Mouse (Mus musculus): ENCODE data around the gene Ankrd34b. TPM values are rescaled to one million over a fixed set of nuclear protein-coding genes. Genes with fewer than 3 reads are reported as not detected.

Ankrd34b gene
- total RNA-seq (2014; rRNA removed) (5.9 and 9.1 TPM in 2 replicates), polyA plus RNA-seq (2015; fragmentation: Nextera tagmentation; extraction: Ambion mirVana) (5.0 and 5.8 TPM in 2 replicates)

DNA sequence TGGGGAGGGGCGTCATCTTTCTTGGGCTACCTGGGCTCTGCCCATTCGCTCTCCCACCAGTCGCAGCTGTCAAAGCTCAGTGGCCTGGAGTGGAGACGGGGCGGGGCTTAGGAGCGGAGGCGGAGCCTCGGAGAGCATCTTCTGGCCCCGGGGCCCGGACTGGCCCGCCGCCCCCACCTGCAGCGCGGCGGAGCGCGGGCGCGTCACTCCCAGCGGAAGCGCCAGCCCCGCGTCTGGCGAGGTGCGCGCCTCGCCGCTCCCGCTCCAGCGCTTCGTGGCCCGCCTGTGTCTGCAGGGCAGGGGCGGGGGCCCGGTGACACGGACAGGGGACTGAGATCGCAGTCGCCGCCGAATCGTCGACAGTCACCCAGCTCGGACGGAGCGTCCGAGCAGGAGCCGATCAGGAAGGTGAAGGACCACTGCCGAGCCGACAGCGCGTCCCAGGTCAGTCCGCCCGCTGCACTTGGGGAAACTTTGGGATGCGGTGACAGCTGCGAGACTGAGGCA lies at the start of gene Ankrd34b:
TSS of gene Ankrd34b (plus strand) at position 139 of the 507 bp plus-strand sequence.
- Histone ChIP-seq H3K4me1 (ENCODE audit: insufficient read depth, low read length) (0 out of 2 replicates have a peak, but pooled peaks cover 4% of the 10 kb centered on the region), H3K27me3 (ENCODE audit: insufficient read depth, low read length) (peaks cover 4% of the 10 kb centered on the region; the same call in 1 of the 2 replicates), H3K4me3 (ENCODE audit: low read length) (peak within 1 kb of the TSS; percentile 66), H3K27ac (peak within 1 kb of the TSS; percentile 20; the same call in 1 of the 2 replicates), H3K9me3 (ENCODE audit: low read length) (no peaks in the 10 kb centered on the region), H3K9ac (replicated peaks; ENCODE audit: low read length) (peak within 1 kb of the TSS; percentile 65), H3K36me3 (ENCODE audit: insufficient read depth, low read length) (no peaks in the 10 kb centered on the region), H3K4me2 (ENCODE audit: low read depth, low read length) (peak within 1 kb of the TSS; percentile 90)
- DNase-seq (ENCODE audit: low spot score) (peak; percentile 78), ATAC-seq (peak; percentile 86)
- no peak for TF ChIP-seq CTCF (IDR thresholded peaks at IDR 0.05; ENCODE audit: low read depth)
- WGBS = under 1% methylated on average over 44 of the region's 54 CpGs

DNA sequence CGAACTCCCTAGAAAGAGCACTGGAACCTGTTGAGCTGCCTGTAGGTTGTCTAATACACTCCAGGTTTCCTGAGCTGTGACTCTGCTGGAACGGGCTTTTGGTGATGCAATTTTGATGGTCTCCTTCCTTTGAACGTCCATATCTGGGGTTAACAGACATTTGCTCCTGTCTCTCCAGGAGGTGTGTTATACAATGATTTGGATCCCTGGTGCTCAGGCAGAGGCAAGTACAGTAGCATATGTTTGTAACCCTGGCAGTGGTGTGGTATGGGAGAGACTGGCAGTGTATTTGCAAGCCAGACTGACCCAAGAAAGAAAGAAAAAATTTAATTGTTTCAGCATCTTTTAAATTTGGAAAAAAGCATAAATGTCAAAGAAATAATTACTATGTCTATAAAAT lies 38.3 kb upstream of the Ankrd34b start:
- 88% methylated on average over 3 of the region's 3 CpGs for WGBS
- ATAC-seq = no peak
- H3K4me3 ChIP-seq (ENCODE audit: low read length) = no peak overlapping the region

GRCm38 (mm10) chr13:92393047-92393661 lies 32.5 kb upstream of the Ankrd34b start:
- DNase-seq (ENCODE audit: low spot score) (no peak), ATAC-seq (no peak)
- WGBS = 84% methylated on average over 12 of the region's 12 CpGs
- H3K4me1 ChIP-seq (ENCODE audit: insufficient read depth, low read length) = no peaks in the 10 kb centered on the region
- no peaks in the 10 kb centered on the region for H3K9me3 ChIP-seq (ENCODE audit: low read length)
- no peaks in the 10 kb centered on the region for H3K36me3 ChIP-seq (ENCODE audit: insufficient read depth, low read length)
- no peak for TF ChIP-seq CTCF (IDR thresholded peaks at IDR 0.05; ENCODE audit: low read depth)
- H3K4me3 ChIP-seq (ENCODE audit: low read length) = no peak overlapping the region
- no peak overlapping the region for H3K27ac ChIP-seq
- no peak overlapping the region for H3K9ac ChIP-seq (replicated peaks; ENCODE audit: low read length)
- no peaks in the 10 kb centered on the region for H3K27me3 ChIP-seq (ENCODE audit: insufficient read depth, low read length)
- no peak overlapping the region for H3K4me2 ChIP-seq (ENCODE audit: low read depth, low read length)

More for the DNA sequence above, 38.3 kb upstream of the Ankrd34b start:
- H3K4me2 ChIP-seq (ENCODE audit: low read depth, low read length) = no peak overlapping the region
- H3K9me3 ChIP-seq (ENCODE audit: low read length) = no peaks in the 10 kb centered on the region
- H3K4me1 ChIP-seq (ENCODE audit: insufficient read depth, low read length) = no peaks in the 10 kb centered on the region
- H3K9ac ChIP-seq (replicated peaks; ENCODE audit: low read length) = no peak overlapping the region
- H3K36me3 ChIP-seq (ENCODE audit: insufficient read depth, low read length) = no peaks in the 10 kb centered on the region
- no peak for DNase-seq (ENCODE audit: low spot score)
- no peaks in the 10 kb centered on the region for H3K27me3 ChIP-seq (ENCODE audit: insufficient read depth, low read length)
- H3K27ac ChIP-seq = no peak overlapping the region
- TF ChIP-seq CTCF (IDR thresholded peaks at IDR 0.05; ENCODE audit: low read depth) = no peak

- no peak overlapping the region for H3K4me3 ChIP-seq (ENCODE audit: low read length)
- H3K9me3 ChIP-seq (ENCODE audit: low read length) = no peaks in the 10 kb centered on the region
- no peak for TF ChIP-seq CTCF (IDR thresholded peaks at IDR 0.05; ENCODE audit: low read depth)
- no peaks in the 10 kb centered on the region for H3K36me3 ChIP-seq (ENCODE audit: insufficient read depth, low read length)
- H3K27ac ChIP-seq = peak overlapping the region; percentile 32
- ATAC-seq (peak; percentile 61; the same call in 1 of the 2 replicates), DNase-seq (ENCODE audit: low spot score) (peak; percentile 12)
- no peaks in the 10 kb centered on the region for H3K27me3 ChIP-seq (ENCODE audit: insufficient read depth, low read length)
- no peaks in the 10 kb centered on the region for H3K4me1 ChIP-seq (ENCODE audit: insufficient read depth, low read length)
- no peak overlapping the region for H3K4me2 ChIP-seq (ENCODE audit: low read depth, low read length)
- 50% methylated on average over 11 of the region's 11 CpGs for WGBS
- no peak overlapping the region for H3K9ac ChIP-seq (replicated peaks; ENCODE audit: low read length)
Observed at GRCm38 (mm10) chr13:92398491-92399384, 27.0 kb upstream of the Ankrd34b start.

GRCm38 (mm10) chr13:92402063-92402462 lies 23.6 kb upstream of the Ankrd34b start:
- no peaks in the 10 kb centered on the region for H3K27me3 ChIP-seq (ENCODE audit: insufficient read depth, low read length)
- no peak overlapping the region for H3K4me2 ChIP-seq (ENCODE audit: low read depth, low read length)
- H3K27ac ChIP-seq = no peak overlapping the region
- no peak for TF ChIP-seq CTCF (IDR thresholded peaks at IDR 0.05; ENCODE audit: low read depth)
- no peak overlapping the region for H3K9ac ChIP-seq (replicated peaks; ENCODE audit: low read length)
- WGBS = 55% methylated on average over 2 of the region's 2 CpGs
- no peak overlapping the region for H3K4me3 ChIP-seq (ENCODE audit: low read length)
- no peaks in the 10 kb centered on the region for H3K4me1 ChIP-seq (ENCODE audit: insufficient read depth, low read length)
- H3K36me3 ChIP-seq (ENCODE audit: insufficient read depth, low read length) = no peaks in the 10 kb centered on the region
- DNase-seq (ENCODE audit: low spot score) (no peak), ATAC-seq (no peak)
- no peaks in the 10 kb centered on the region for H3K9me3 ChIP-seq (ENCODE audit: low read length)

DNA sequence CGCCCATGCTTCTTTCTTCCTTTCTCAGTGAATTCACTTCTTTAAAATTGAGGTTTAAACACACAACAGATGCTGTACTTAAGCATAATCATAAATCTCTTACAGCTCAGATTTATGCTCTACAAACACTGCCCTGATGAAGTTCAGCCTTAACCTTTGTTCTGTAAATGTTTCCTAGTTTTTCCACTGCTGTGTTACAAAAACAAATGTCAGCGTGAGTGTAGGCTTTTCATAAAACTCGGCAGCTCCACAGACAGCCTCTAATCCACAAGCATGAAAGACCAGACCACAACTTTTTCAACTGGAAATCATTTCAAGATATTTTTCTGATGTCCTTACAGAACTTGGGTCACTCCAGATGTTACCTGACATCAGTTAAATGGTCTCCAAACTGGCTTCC lies 22.2 kb upstream of the Ankrd34b start:
- H3K27me3 ChIP-seq (ENCODE audit: insufficient read depth, low read length) = no peaks in the 10 kb centered on the region
- H3K4me3 ChIP-seq (ENCODE audit: low read length) = no peak overlapping the region
- no peak overlapping the region for H3K4me2 ChIP-seq (ENCODE audit: low read depth, low read length)
- no peak for TF ChIP-seq CTCF (IDR thresholded peaks at IDR 0.05; ENCODE audit: low read depth)
- no peak overlapping the region for H3K9ac ChIP-seq (replicated peaks; ENCODE audit: low read length)
- no peaks in the 10 kb centered on the region for H3K9me3 ChIP-seq (ENCODE audit: low read length)
- no peaks in the 10 kb centered on the region for H3K4me1 ChIP-seq (ENCODE audit: insufficient read depth, low read length)
- ATAC-seq (no peak), DNase-seq (ENCODE audit: low spot score) (no peak)
- H3K36me3 ChIP-seq (ENCODE audit: insufficient read depth, low read length) = no peaks in the 10 kb centered on the region
- H3K27ac ChIP-seq = no peak overlapping the region
- 92% methylated on average over 3 of the region's 3 CpGs for WGBS

Data from hindbrain, postnatal 0 days (tissue).